Mouse (Mus musculus) cerebellum, postnatal 14 days (tissue): Measurements from ENCODE around the gene Ltb4r2.

Source experiments
- DNase-seq, 2 experiments: peaks; one replicate each; pipeline ENCODE4 v3.0.0; 2021; ENCODE audit warnings: mixed read lengths in 2 of 2

Ltb4r2 gene

GRCm38 (mm10) chr14:55743711-55744110 lies 17.5 kb upstream of the Ltb4r2 start:
- peak; percentile 92 for DNase-seq

GRCm38 (mm10) chr14:55745180-55745860 lies 15.9 kb upstream of the Ltb4r2 start, which contains the start of the genes Dhrs1 and Nop9:
Dhrs1 (minus strand) TSS chr14:55745690.
Nop9 (plus strand) TSS chr14:55745693.
- peak; percentile 88 to 91 for DNase-seq

- no peak for DNase-seq
These were observed 15.4 kb upstream of the Ltb4r2 start for GRCm38 (mm10) chr14:55745861-55746237.

- DNase-seq, result no peak
These were observed 14.0 kb upstream of the Ltb4r2 start for GRCm38 (mm10) chr14:55747051-55747847.

DNA sequence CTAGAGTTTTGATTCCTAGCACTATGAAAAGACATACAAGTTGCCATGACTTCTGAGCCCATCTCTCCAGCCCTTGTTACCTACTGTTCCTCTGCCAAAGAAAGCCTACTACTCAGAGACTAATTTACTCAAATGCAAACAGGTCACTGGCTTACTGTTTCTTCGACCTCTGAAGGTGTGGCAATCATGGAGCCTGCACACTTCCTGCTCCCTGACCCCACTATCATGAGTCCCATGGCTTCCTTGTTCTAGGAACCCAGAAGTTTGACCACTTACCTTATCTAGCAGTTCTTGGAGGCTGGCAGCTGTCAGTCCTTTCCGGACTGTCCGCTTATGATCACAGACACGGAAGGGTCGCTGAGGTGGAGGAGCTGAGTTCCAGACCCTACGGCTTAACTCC lies 3.7 kb upstream of the Ltb4r2 start:
- DNase-seq, result no peak

- peak; percentile 59 to 67 for DNase-seq
These were observed 2.9 kb upstream of the Ltb4r2 start, which contains the start of gene Cideb for GRCm38 (mm10) chr14:55758363-55758784. Cideb (minus strand) TSS chr14:55758458.

DNA sequence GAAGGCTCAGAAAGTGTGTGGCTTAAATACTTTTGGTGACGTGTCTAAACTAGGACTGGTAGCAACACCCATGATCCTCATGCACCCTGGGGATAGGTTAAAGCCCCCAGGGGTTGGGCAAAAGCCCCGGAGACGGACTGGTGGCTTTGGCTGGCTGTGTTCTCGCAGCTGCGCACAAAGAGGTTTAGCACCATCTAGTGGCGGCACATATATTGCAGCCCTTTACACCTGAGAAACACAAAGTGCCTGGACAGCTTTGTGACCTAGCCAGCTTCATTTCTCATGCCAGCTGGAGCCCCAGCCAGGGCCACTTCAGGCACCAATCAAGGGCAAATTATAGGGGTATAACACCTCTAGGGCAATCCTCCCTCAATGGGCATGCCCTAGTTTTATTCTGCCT lies 1.1 kb upstream of the Ltb4r2 start:
- DNase-seq, result peak; percentile 92 to 95

DNA sequence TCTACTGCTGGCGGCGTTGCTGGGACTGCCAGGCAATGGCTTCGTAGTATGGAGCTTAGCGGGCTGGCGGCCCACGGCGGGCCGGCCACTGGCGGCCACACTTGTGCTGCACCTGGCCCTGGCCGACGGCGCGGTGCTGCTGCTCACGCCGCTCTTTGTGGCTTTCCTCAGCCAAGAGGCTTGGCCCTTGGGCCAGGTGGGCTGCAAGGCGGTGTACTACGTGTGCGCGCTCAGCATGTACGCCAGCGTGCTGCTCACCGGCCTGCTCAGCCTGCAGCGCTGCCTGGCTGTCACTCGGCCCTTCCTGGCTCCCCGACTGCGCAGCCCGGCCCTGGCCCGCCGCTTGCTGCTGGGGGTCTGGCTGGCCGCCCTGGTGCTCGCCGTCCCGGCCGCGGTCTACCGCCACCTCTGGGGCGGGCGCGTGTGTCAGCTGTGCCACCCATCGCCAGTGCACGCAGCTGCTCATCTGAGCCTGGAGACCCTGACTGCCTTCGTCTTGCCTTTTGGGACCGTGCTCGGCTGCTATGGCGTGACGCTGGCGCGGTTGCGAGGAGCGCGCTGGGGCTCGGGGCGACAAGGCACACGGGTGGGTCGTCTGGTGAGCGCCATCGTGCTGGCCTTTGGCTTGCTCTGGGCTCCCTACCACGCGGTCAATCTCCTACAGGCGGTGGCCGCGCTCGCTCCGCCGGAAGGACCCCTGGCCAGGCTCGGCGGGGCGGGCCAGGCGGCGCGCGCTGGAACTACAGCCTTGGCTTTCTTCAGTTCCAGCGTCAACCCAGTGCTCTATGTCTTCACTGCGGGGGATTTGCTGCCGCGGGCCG lies 983 bp downstream of the Ltb4r2 start:
- DNase-seq, result peak; percentile 56

GRCm38 (mm10) chr14:55763166-55763565 lies 1.9 kb downstream of the Ltb4r2 start:
- DNase-seq, result no peak

DNA sequence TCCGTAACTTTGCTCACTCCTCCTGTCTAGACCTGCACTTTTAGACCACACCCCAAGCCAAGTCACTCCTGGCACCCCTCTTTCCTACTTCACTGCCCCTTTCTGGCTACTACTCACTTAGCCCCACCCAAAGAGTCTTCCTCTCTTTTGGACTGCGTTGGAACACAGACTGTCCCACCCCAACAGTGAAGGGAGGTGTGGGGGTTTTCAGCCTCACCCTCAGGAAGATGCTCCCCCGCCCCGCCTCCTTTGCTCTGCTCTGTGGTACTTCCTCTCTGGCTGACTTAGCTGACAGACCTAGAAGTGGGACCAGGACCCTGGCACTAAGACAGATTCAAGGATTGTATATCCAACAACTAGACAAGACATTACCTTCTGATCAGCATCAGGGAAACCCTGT lies 4.5 kb downstream of the Ltb4r2 start, which contains the start of gene Ltb4r1:
Ltb4r1 (plus strand) TSS at position 267 of the 400 bp plus-strand sequence.
- no peak for DNase-seq

DNA sequence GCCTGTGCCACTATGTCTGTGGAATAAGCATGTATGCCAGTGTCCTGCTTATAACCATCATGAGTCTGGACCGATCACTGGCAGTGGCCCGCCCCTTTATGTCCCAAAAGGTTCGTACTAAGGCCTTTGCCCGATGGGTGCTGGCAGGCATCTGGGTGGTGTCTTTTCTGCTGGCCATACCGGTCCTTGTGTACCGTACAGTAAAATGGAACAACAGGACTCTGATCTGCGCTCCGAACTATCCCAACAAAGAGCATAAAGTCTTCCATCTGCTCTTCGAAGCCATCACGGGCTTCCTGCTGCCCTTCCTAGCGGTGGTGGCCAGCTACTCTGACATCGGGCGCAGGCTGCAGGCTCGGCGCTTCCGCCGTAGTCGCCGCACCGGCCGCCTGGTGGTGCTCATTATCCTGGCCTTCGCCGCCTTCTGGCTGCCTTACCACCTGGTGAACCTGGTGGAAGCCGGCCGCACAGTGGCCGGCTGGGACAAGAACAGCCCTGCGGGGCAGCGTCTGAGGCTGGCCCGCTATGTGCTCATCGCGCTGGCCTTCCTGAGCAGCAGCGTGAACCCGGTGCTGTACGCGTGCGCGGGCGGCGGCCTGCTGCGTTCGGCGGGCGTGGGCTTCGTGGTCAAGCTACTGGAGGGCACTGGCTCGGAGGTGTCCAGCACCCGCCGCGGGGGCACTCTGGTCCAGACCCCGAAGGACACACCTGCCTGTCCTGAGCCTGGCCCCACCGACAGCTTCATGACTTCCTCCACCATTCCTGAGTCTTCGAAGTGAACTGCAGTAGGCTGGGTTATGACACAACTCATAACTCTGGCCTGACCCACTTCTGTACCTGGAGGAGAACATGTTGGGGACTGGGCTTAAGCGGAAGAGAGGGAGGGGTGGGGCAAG lies 6.5 kb downstream of the Ltb4r2 start:
- peak; percentile 75 to 82 for DNase-seq

DNA sequence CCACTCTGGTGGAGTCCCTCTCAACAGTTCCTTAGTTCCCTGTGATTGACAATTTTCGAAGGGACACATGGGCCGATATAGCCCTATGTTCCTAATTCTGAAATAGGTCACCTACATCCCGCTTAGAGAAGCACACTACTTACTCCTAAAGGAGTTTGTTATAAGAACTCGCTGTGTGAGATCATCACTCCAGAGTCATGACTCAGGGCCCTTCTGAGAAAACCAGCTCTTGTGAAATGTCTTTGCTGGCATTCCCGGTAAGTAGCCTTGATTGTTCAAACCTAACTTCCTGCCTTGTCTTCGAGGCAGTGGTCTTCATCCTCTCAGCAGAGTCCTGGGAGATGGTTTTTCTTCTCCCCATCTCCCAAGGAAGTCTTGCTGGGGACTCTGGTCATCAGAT lies 7.3 kb downstream of the Ltb4r2 start:
- no peak for DNase-seq

GRCm38 (mm10) chr14:55769087-55769703 lies 8.0 kb downstream of the Ltb4r2 start:
- no peak for DNase-seq

DNA sequence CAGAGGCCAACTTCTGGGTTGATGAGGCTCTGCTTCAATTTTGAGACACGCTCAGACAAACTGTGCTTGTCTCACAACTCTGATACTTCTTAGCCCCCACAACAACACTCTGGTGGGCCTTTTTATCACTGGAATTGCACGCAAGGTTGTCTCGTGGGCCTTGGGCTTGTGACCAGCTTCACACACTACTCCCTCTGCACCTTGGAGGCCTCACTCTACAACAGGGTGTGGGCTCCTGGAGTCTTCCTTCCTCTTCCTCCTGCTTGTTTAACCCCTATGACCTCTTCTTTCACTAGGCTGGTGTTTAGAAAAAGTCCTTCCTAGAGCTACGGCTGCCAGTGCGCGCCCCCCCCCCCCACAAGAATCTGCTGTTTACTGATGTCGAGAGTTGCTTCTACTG lies 15.5 kb downstream of the Ltb4r2 start:
- DNase-seq, result peak in 1 of 2 experiments; percentile 1

GRCm38 (mm10) chr14:55777176-55777575 lies 15.9 kb downstream of the Ltb4r2 start:
- DNase-seq, result no peak

DNA sequence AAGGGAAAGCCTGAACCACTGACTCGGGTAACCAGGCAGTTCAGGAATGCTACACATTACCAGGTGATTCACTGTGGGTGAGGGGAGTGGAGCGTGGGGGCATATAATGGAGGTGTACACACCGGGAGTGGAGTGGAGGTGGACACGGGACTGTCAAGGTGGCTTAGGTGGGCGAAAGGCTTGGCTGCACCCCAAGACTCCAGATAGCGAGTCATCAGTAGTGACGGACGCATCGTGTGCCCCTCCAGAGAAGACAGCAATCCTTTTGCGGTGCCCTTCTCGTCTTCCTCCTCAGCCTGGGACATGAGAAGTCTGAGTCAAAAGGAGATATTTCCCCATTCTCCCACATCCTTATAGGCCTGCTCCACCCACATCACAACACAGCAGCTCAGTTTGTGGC lies 16.6 kb downstream of the Ltb4r2 start:
- DNase-seq, result peak in 1 of 2 experiments; percentile 2

- peak in 1 of 2 experiments; percentile 1 for DNase-seq
These were observed 17.5 kb downstream of the Ltb4r2 start for GRCm38 (mm10) chr14:55778686-55779085.

DNA sequence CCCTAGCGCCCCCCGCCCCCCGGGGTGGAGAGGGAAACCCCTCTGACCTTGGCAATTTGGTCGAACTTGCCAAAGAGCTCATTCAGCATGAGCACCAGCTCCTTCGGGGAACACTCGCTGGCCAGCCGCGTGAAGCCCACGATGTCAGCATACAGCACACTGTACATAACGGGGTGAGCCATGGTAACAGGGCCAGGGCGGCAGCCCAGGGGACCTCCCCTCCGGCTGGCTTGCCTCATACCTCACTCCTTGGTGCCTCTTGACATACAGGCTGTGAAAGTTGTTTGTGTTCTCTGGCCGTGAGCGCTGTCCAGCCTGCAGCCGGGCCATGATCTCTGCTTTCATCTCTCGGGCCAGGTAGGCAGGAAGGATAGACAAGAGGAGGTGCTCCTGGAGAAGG lies 18.4 kb downstream of the Ltb4r2 start:
- peak in 1 of 2 experiments; percentile 4 for DNase-seq

GRCm38 (mm10) chr14:55780736-55781135 lies 19.5 kb downstream of the Ltb4r2 start:
- DNase-seq, result peak in 1 of 2 experiments; percentile 12

DNA sequence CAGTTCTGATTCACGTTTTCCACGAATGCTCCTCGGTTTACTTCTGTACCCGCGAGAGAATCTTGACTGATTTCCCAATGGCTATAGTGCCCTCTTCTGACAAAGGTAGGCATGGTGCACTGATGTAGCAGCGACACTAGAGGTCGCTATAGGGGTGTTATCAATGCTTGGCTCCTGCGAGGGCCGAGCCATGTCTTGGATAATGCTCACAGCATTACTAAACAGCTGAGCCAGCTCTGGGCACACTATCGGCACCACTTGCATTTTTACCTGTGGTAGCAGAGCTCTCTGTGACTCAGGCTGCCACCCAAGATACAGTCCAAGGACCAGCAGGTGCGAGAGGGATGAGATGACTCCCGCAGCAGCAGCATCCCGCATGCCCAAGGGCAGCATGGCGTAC lies 20.1 kb downstream of the Ltb4r2 start:
- peak; percentile 76 to 79 for DNase-seq

GRCm38 (mm10) chr14:55782361-55782960 lies 21.2 kb downstream of the Ltb4r2 start:
- DNase-seq, result no peak
